Mouse (Mus musculus): ENCODE results near the gene Fam183b. TPM values are rescaled to one million over a fixed set of nuclear protein-coding genes. Genes with fewer than 3 reads are reported as not detected.

Fam183b gene
- polyA plus RNA-seq, 1 experiment from 2014 or later: 1.1 TPM

DNA sequence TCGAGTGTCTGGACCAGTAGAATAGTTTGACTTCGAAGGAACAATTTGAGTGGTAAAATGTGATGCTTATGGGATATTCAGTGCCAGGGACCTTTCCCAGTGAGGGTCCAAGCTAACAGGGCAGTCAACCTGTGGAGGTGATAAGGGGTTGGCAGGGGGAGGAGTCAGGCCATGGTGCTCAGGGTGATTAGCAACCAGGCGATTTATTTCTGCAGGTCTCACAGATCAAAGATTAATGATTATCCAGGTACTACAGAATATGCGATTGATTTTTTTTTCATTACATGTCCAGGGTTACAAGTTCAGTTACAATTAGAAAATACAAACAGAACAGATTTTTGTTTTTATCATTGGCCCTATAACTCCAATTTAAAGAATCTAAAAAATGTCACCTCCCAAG lies 2.1 kb upstream of the Fam183b start:
- no peaks in the 10 kb centered on the region for H3K36me3 ChIP-seq
- 69% methylated on average over 4 of the region's 4 CpGs for WGBS
- no peak overlapping the region for H3K4me2 ChIP-seq
- H3K9ac ChIP-seq: no peak overlapping the region
- peaks cover 5% of the 10 kb centered on the region; the same call in 1 of the 2 replicates for H3K4me1 ChIP-seq (replicated peaks)
- no peak for ATAC-seq (replicated peaks; ENCODE audit: insufficient number of reproducible peaks, insufficient read depth, low FRiP score, low read depth)
- no peaks in the 10 kb centered on the region for H3K27me3 ChIP-seq
- H3K27ac ChIP-seq: no peak overlapping the region
- H3K4me3 ChIP-seq: no peak overlapping the region
- no peaks in the 10 kb centered on the region for H3K9me3 ChIP-seq (replicated peaks)

DNA sequence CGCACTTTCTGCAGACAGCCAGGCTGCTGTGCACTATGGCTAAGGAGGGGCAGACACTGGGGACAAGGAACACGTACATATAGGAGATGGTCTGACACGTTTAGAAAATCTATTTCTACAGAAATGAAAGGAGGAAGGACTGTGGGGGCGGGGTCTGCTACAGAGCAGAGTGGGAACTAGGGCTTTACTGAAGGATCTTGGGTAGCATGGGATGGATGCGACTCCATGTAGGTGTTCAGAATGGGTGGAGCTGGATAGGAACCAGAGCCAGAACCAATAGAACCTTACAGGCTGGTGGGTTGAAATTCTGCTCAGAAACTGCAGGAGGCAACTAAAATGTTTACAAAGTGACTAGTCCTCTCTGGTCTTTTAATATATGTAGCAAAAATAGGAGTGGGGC lies 2.0 kb downstream of the Fam183b start:
- Histone ChIP-seq H3K9me3 (replicated peaks) (no peaks in the 10 kb centered on the region), H3K36me3 (no peaks in the 10 kb centered on the region), H3K27me3 (no peaks in the 10 kb centered on the region), H3K27ac (no peak overlapping the region), H3K9ac (no peak overlapping the region), H3K4me2 (no peak overlapping the region), H3K4me1 (replicated peaks) (peaks cover 5% of the 10 kb centered on the region; the same call in 1 of the 2 replicates), H3K4me3 (no peak overlapping the region)
- no peak for ATAC-seq (replicated peaks; ENCODE audit: insufficient number of reproducible peaks, insufficient read depth, low FRiP score, low read depth)
- WGBS: 71% methylated on average over 5 of the region's 5 CpGs

DNA sequence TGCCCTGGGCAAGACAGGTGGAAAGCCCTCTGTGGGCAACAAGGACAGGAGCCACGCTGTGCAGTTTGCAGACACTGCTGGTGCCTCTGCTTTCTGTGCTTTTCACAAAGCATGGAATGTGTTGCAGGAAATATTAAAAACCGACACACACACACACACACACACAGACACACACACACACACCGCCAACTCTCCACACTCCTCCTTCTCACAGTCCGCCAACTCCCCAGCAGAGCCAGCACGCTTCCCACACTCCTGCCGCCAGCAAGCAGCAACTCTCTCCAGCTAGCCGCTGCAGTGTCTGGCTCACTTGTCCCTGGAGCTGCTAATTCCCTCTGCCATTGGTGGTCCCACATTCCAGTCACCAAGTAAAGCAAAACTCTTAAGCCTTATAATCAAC lies 4.9 kb downstream of the Fam183b start:
- ATAC-seq (replicated peaks; ENCODE audit: insufficient number of reproducible peaks, insufficient read depth, low FRiP score, low read depth): no peak
- Histone ChIP-seq H3K27ac (no peak overlapping the region), H3K4me2 (no peak overlapping the region), H3K4me1 (replicated peaks) (peaks cover 2% of the 10 kb centered on the region; the same call in 1 of the 2 replicates), H3K9me3 (replicated peaks) (no peaks in the 10 kb centered on the region), H3K4me3 (no peak overlapping the region), H3K36me3 (no peaks in the 10 kb centered on the region), H3K9ac (no peak overlapping the region), H3K27me3 (no peaks in the 10 kb centered on the region)
- WGBS: 54% methylated on average over 7 of the region's 7 CpGs

DNA sequence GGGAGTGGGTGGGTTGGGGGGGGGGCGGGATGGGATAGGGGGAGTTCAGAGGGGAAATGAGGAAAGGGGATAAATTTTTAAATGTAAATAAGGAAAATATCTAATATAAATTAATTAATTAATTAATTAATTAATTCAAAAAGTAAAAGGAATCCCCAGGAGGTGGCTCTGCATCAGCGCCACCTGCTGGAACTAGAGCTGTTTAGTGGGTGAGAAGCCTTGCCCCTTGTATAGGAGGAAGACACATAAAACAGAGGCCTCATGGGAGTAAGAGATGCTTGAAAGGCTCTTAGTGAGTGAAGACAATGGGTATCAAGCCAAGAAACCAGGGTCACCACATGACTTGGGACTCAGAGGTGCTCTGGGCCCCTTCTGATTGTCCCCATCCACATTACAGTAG lies 5.9 kb downstream of the Fam183b start:
- 78% methylated on average over 2 of the region's 2 CpGs for WGBS
- Histone ChIP-seq H3K36me3 (no peaks in the 10 kb centered on the region), H3K9me3 (replicated peaks) (no peaks in the 10 kb centered on the region), H3K4me3 (no peak overlapping the region), H3K27ac (no peak overlapping the region), H3K27me3 (no peaks in the 10 kb centered on the region), H3K4me1 (replicated peaks) (no peaks in the 10 kb centered on the region), H3K9ac (no peak overlapping the region), H3K4me2 (no peak overlapping the region)
- no peak for ATAC-seq (replicated peaks; ENCODE audit: insufficient number of reproducible peaks, insufficient read depth, low FRiP score, low read depth)

DNA sequence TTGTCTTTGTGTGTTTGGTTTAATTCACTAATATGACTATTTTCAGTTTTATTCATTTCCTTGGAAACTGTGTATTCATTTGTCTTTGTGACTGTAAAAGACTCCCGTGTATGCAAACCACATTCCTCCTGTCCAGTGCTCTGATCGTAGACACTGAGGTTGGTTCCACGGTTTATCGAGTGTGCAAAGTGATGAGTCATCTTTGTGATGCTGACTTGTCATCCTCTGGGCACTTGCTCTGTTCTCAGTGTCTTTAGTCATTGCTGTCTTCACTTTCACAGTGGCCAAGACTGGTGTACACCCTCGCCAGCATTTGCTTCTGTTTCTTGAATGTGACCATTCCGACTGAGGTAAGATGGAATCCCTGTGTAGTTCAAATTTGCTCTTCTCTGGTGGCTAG lies 11.1 kb downstream of the Fam183b start:
- H3K4me3 ChIP-seq: no peak overlapping the region
- H3K4me1 ChIP-seq (replicated peaks): no peaks in the 10 kb centered on the region
- WGBS: 63% methylated on average over 6 of the region's 6 CpGs
- no peak overlapping the region for H3K27ac ChIP-seq
- no peaks in the 10 kb centered on the region for H3K27me3 ChIP-seq
- no peaks in the 10 kb centered on the region for H3K36me3 ChIP-seq
- ATAC-seq (replicated peaks; ENCODE audit: insufficient number of reproducible peaks, insufficient read depth, low FRiP score, low read depth): no peak
- no peaks in the 10 kb centered on the region for H3K9me3 ChIP-seq (replicated peaks)
- H3K4me2 ChIP-seq: no peak overlapping the region
- no peak overlapping the region for H3K9ac ChIP-seq

DNA sequence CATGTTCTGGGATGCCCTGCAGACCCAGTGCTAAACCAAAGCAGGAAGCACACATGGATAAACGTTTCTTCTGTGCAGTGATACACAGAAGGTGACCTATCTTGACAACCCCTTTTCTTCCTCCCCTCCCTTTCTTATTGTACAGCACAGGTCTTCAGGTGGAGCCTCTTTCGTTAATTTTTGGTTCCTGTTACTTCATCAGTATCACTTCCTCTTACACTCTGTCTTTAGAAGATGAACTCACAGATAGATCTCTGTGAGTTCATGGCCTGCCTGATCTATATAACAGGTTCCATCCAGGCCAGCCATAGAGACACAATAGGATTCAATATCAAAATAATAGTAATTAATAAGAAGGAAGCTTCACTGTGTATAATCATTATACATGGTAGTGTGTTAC lies 11.7 kb downstream of the Fam183b start:
- no peaks in the 10 kb centered on the region for H3K36me3 ChIP-seq
- WGBS: 38% methylated on average over 2 of the region's 2 CpGs
- ATAC-seq (replicated peaks; ENCODE audit: insufficient number of reproducible peaks, insufficient read depth, low FRiP score, low read depth): no peak

DNA sequence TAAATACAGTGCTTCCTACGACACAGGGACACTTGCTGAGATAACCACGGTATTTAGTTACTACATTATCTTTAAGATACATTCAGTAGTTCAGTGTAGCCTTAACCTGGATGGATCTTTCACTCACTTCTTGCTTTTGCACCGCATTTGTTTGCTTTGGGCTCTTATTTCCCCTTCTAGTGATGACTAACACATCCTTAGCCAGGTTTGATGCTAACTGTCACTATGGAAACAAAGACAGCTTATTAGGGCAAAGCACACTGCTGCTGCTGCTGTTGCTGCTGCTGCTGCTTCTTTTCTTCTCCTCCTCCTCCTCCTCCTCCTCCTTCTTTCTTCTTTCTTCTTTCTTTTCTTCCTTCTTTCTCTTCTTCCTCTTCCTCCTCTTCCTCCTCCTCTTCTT lies 12.2 kb downstream of the Fam183b start:
- no peak overlapping the region for H3K4me2 ChIP-seq
- no peaks in the 10 kb centered on the region for H3K36me3 ChIP-seq
- no peak overlapping the region for H3K9ac ChIP-seq
- H3K27me3 ChIP-seq: no peaks in the 10 kb centered on the region
- H3K4me3 ChIP-seq: no peak overlapping the region
- H3K4me1 ChIP-seq (replicated peaks): no peaks in the 10 kb centered on the region
- no peaks in the 10 kb centered on the region for H3K9me3 ChIP-seq (replicated peaks)
- 27% methylated on average over 3 of the region's 3 CpGs for WGBS
- no peak overlapping the region for H3K27ac ChIP-seq
- ATAC-seq (replicated peaks; ENCODE audit: insufficient number of reproducible peaks, insufficient read depth, low FRiP score, low read depth): no peak

More for the DNA sequence above, 11.7 kb downstream of the Fam183b start:
- no peak overlapping the region for H3K4me3 ChIP-seq
- H3K9me3 ChIP-seq (replicated peaks): no peaks in the 10 kb centered on the region
- H3K9ac ChIP-seq: no peak overlapping the region
- H3K4me1 ChIP-seq (replicated peaks): no peaks in the 10 kb centered on the region
- no peak overlapping the region for H3K4me2 ChIP-seq
- no peaks in the 10 kb centered on the region for H3K27me3 ChIP-seq
- no peak overlapping the region for H3K27ac ChIP-seq

DNA sequence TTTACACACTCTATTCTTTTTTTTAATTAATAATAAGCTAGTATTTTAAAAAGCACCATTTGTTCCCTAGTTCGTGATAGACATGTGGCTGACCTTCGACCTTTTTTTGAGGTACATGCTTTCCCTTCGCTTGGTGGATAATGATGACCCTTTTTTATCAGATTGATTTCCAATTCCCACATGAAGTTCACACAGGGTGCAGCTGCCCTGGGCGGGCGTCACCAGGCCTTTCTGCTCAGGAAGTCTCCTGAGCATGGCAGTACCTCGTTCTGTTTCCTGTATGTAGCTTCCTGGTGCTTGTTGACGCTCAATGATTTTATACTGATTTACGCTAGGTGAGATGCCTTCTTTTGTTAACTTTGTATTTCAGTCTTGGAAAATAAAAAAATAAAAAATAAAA lies 13.4 kb downstream of the Fam183b start:
- ATAC-seq (replicated peaks; ENCODE audit: insufficient number of reproducible peaks, insufficient read depth, low FRiP score, low read depth): no peak
- Histone ChIP-seq H3K4me1 (replicated peaks) (no peaks in the 10 kb centered on the region), H3K27ac (no peak overlapping the region), H3K9me3 (replicated peaks) (no peaks in the 10 kb centered on the region), H3K9ac (no peak overlapping the region), H3K4me3 (no peak overlapping the region), H3K36me3 (no peaks in the 10 kb centered on the region), H3K4me2 (no peak overlapping the region), H3K27me3 (no peaks in the 10 kb centered on the region)
- 77% methylated on average over 8 of the region's 8 CpGs for WGBS

DNA sequence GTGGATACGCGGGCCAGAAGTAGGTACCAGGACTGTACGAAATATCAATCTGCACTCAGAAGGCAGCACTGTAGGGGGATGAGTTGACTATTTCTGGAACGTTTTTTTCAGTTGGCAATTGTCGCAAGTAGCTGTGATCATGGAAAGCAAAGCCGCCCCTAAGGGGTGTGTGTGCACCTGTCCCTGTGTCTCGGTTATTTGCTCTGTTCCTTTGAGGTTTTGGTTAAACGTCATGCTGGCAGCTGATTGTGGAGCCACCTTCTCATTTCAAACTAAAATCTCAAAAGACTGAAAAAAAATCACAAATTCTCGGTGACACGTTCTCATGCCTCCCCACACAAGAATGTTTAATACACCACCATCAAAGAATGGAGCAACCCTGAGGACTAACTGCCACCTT lies 14.1 kb downstream of the Fam183b start:
- no peak for ATAC-seq (replicated peaks; ENCODE audit: insufficient number of reproducible peaks, insufficient read depth, low FRiP score, low read depth)
- Histone ChIP-seq H3K9me3 (replicated peaks) (no peaks in the 10 kb centered on the region), H3K4me2 (no peak overlapping the region), H3K9ac (no peak overlapping the region), H3K4me1 (replicated peaks) (peaks cover 3% of the 10 kb centered on the region), H3K27ac (no peak overlapping the region), H3K27me3 (no peaks in the 10 kb centered on the region), H3K36me3 (no peaks in the 10 kb centered on the region), H3K4me3 (no peak overlapping the region)
- 79% methylated on average over 10 of the region's 10 CpGs for WGBS

DNA sequence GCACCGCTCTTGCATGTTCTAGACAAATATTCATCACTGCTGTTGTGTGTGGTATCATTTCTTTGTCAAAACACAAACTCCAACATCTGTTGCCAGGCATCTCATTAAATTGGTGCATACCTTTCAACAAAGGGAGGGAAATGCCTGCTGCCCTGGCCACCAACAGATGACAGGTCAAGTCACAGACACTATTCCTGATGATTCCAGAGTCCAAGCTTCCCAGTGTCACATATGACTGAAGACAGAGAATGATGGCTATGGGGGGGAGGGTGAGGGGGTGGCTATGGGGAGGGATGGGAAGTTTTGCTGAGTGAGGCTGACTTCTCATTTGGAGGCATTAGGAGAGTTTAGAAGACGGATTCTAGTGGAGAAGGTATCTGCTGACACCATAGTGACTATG lies 17.6 kb downstream of the Fam183b start:
- Histone ChIP-seq H3K9ac (no peak overlapping the region), H3K27me3 (no peaks in the 10 kb centered on the region), H3K36me3 (no peaks in the 10 kb centered on the region), H3K4me3 (no peak overlapping the region), H3K4me2 (no peak overlapping the region), H3K4me1 (replicated peaks) (peaks cover 6% of the 10 kb centered on the region), H3K9me3 (replicated peaks) (no peaks in the 10 kb centered on the region), H3K27ac (no peak overlapping the region)
- ATAC-seq (replicated peaks; ENCODE audit: insufficient number of reproducible peaks, insufficient read depth, low FRiP score, low read depth): no peak
- WGBS: 59% methylated on average over 2 of the region's 2 CpGs

DNA sequence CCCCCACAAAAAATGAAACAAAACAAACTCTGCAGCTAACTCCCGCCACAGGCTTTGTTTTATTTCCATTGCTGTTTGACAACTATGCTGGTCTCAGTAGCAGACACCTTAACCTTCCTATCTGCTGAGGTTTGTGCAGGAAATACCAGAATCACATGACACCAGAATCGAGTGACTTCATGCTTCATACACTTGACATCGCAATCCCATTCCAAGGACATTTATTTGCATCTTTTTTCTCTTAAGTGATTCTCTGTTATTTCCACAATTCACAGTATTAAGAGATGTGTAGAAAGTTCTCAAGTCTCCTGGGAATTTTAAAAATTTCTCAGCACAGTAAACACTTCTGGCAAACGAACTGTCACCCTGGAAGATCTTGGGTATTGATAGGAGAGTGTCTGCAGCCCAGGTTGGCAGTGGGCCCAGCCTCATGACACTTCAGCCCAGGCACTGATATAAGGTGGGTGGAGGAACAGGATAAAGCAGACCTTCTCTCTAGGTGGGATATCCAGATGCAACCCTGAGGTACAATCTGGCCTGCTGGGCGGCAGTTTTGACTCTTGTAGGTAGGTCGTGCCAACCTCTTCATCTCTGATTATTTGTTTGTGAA lies 19.2 kb downstream of the Fam183b start, which contains the start of gene Olfr314:
Gene Olfr314 (plus strand): TSS at position 473 of the 610 bp plus-strand sequence.
- no peak within 1 kb of the TSS for H3K9ac ChIP-seq
- ATAC-seq (replicated peaks; ENCODE audit: insufficient number of reproducible peaks, insufficient read depth, low FRiP score, low read depth): no peak
- H3K27ac ChIP-seq: no peak within 1 kb of the TSS
- 49% methylated on average over 6 of the region's 6 CpGs for WGBS
- no peaks in the 10 kb centered on the region for H3K27me3 ChIP-seq
- peaks cover 6% of the 10 kb centered on the region for H3K4me1 ChIP-seq (replicated peaks)
- no peaks in the 10 kb centered on the region for H3K9me3 ChIP-seq (replicated peaks)
- no peak within 1 kb of the TSS for H3K4me2 ChIP-seq
- no peak within 1 kb of the TSS for H3K4me3 ChIP-seq
- H3K36me3 ChIP-seq: no peaks in the 10 kb centered on the region

DNA sequence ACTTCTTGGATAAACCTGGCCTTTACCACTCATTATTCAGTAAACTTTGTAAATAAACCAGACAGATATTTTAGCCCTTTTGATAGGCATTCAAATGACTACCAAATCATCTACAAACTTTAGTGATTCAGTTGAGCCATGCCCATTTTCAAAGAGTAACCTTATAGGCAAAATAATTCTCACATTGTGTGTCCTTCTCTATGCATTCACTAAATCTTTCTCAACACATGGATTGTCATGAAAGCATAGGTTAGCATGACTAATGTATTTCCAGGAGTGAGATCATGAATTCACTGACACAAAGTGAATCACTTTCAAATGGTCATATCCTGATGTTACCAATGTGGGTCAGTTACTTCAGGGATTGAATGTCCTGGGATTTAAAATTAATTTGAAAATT lies 28.9 kb downstream of the Fam183b start, which contains the start of gene Olfr315:
Gene Olfr315 (plus strand): TSS at position 301 of the 400 bp plus-strand sequence.
- Histone ChIP-seq H3K27me3 (no peaks in the 10 kb centered on the region), H3K36me3 (no peaks in the 10 kb centered on the region), H3K9ac (no peak within 1 kb of the TSS), H3K27ac (no peak within 1 kb of the TSS), H3K4me1 (replicated peaks) (no peaks in the 10 kb centered on the region), H3K4me2 (no peak within 1 kb of the TSS), H3K4me3 (no peak within 1 kb of the TSS), H3K9me3 (replicated peaks) (no peaks in the 10 kb centered on the region)
- ATAC-seq (replicated peaks; ENCODE audit: insufficient number of reproducible peaks, insufficient read depth, low FRiP score, low read depth): no peak

Measured in heart, embryonic 15.5 days (tissue).